In the genomic region with DNA sequence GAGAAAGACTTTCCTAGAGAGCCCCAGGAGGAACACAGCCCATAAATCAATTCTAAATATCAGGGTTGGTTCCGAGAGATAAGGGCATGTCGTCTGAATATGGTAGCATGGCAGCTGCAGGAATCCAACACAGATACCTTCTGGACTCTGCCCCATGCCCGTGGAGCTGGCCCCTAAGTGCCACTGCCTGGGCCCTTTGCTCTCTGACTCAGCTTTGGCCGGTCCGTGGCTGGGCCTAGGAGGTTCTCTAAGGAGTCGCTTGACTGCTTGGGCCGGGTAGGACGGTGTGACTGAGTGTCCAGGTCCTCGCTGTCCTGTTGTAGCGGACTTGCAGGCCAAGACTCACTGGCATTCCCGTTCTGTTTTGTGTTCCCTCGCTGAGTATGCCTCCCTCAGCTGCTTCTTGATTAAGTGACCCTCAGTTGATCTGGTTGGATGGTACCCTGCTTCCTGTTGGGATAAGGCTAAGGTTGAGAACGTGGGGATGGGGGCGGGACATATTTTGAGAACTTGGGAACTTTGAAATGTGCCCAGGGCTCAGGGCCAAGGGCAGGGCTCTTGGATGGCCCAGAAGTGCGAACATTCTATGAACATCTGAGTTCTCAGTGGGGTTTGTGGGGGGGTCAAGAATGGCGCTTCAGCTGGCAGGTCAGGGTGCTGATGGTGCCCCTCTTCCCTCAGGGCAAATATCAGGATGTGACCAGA, we compare ENCODE assay signal across 12 mouse cellular contexts. TPM values are rescaled to one million over a fixed set of nuclear protein-coding genes. Genes with fewer than 3 reads are reported as not detected.
DNase-seq lines count a peak whose midpoint lies in the region; ATAC-seq and TF ChIP-seq lines count a peak whose summit lies in the region.
"Had no signal": no experiment of that assay in that cellular context is flagged by ENCODE, and none has a peak within 500 bp of the region (broad histone marks: within the 10 kb centered on the region; RNA-seq: fewer than 3 reads in every experiment).

No protein-coding gene starts in this region.

- H3K9me3 ChIP-seq in heart, postnatal 0 days (replicated peaks; ENCODE audit: control insufficient read depth, low read length): no peaks in the 10 kb centered on the region
- no peaks in the 10 kb centered on the region for H3K9me3 ChIP-seq in hindbrain, embryonic 13.5 days
- no peaks in the 10 kb centered on the region for H3K9me3 ChIP-seq in kidney, embryonic 15.5 days (replicated peaks)
- no peaks in the 10 kb centered on the region for H3K9me3 ChIP-seq in neural tube, embryonic 14.5 days (ENCODE audit: control insufficient read depth, low read length)
- no peaks in the 10 kb centered on the region for H3K9me3 ChIP-seq in midbrain, embryonic 13.5 days
- peaks cover 2% of the 10 kb centered on the region; the same call in 1 of the 2 replicates for H3K9me3 ChIP-seq in forebrain, embryonic 11.5 days (ENCODE audit: control insufficient read depth, low read length)
- H3K9me3 ChIP-seq: forebrain, embryonic 13.5 days had no signal

- H3K36me3 ChIP-seq in heart, postnatal 0 days (replicated peaks; ENCODE audit: control insufficient read depth, insufficient read depth, low read length): no peaks in the 10 kb centered on the region
- H3K36me3 ChIP-seq in hindbrain, embryonic 13.5 days: no peaks in the 10 kb centered on the region
- no peaks in the 10 kb centered on the region for H3K36me3 ChIP-seq in kidney, embryonic 15.5 days
- no peaks in the 10 kb centered on the region for H3K36me3 ChIP-seq in neural tube, embryonic 14.5 days (ENCODE audit: control insufficient read depth, insufficient read depth, low read length)
- no peaks in the 10 kb centered on the region for H3K36me3 ChIP-seq in midbrain, embryonic 13.5 days
- H3K36me3 ChIP-seq in forebrain, embryonic 11.5 days (ENCODE audit: control insufficient read depth, insufficient read depth, low read length): no peaks in the 10 kb centered on the region

- no peak overlapping the region for H3K27ac ChIP-seq in heart, postnatal 0 days (ENCODE audit: low read depth)
- peak overlapping the region; percentile 81 for H3K27ac ChIP-seq in hindbrain, embryonic 13.5 days
- H3K27ac ChIP-seq in kidney, embryonic 15.5 days: peak overlapping the region; percentile 84
- peak overlapping the region; percentile 69 for H3K27ac ChIP-seq in neural tube, embryonic 14.5 days (ENCODE audit: low read depth, low read length)
- H3K27ac ChIP-seq in midbrain, embryonic 13.5 days: no peak overlapping the region
- no peak overlapping the region for H3K27ac ChIP-seq in forebrain, embryonic 11.5 days (ENCODE audit: low read depth, low read length)
- H3K27ac ChIP-seq: forebrain, embryonic 13.5 days; heart, adult 2 months had no signal

- no peak for DNase-seq in heart, postnatal 0 days (ENCODE audit: low spot score)
- no peak for DNase-seq in heart, adult 9 months (ENCODE audit: low spot score in 2 of 2)
- DNase-seq in cerebellum, adult 8-10 months: no peak
- no peak for DNase-seq in forebrain, embryonic 11.5 days (ENCODE audit: low spot score)
- DNase-seq: cerebellum, postnatal 36 days; heart, adult 2 months; lung, adult 18-20 months had no signal

- no peak overlapping the region for H3K4me2 ChIP-seq in heart, postnatal 0 days (ENCODE audit: low read depth, low read length)
- H3K4me2 ChIP-seq in hindbrain, embryonic 13.5 days: no peak overlapping the region
- H3K4me2 ChIP-seq in kidney, embryonic 15.5 days: no peak overlapping the region
- H3K4me2 ChIP-seq in neural tube, embryonic 14.5 days (ENCODE audit: low read depth, low read length): no peak overlapping the region
- no peak overlapping the region for H3K4me2 ChIP-seq in midbrain, embryonic 13.5 days (replicated peaks)
- H3K4me2 ChIP-seq in forebrain, embryonic 11.5 days (ENCODE audit: low read depth, low read length, severe bottlenecking): no peak overlapping the region
- H3K4me2 ChIP-seq: forebrain, embryonic 13.5 days had no signal

- no peak overlapping the region for H3K4me3 ChIP-seq in heart, postnatal 0 days (ENCODE audit: low read depth, low read length)
- no peak overlapping the region for H3K4me3 ChIP-seq in hindbrain, embryonic 13.5 days
- H3K4me3 ChIP-seq in kidney, embryonic 15.5 days (replicated peaks): no peak overlapping the region
- H3K4me3 ChIP-seq in neural tube, embryonic 14.5 days (ENCODE audit: low read depth, low read length): no peak overlapping the region
- no peak overlapping the region for H3K4me3 ChIP-seq in midbrain, embryonic 13.5 days (replicated peaks)
- no peak overlapping the region for H3K4me3 ChIP-seq in forebrain, embryonic 11.5 days (ENCODE audit: low read depth, low read length)
- H3K4me3 ChIP-seq: forebrain, embryonic 13.5 days; heart, adult 2 months had no signal

- H3K27me3 ChIP-seq in heart, postnatal 0 days (ENCODE audit: control insufficient read depth, insufficient read depth, low read length): no peaks in the 10 kb centered on the region
- peaks cover 37% of the 10 kb centered on the region for H3K27me3 ChIP-seq in hindbrain, embryonic 13.5 days
- H3K27me3 ChIP-seq in kidney, embryonic 15.5 days: 0 out of 2 replicates have a peak, but pooled peaks cover 7% of the 10 kb centered on the region
- no peaks in the 10 kb centered on the region for H3K27me3 ChIP-seq in neural tube, embryonic 14.5 days (ENCODE audit: control insufficient read depth, insufficient read depth, low read length)
- 0 out of 2 replicates have a peak, but pooled peaks cover 1% of the 10 kb centered on the region for H3K27me3 ChIP-seq in midbrain, embryonic 13.5 days
- H3K27me3 ChIP-seq in forebrain, embryonic 11.5 days (ENCODE audit: control insufficient read depth, insufficient read depth, low read length): peaks cover 5% of the 10 kb centered on the region; the same call in 1 of the 2 replicates

- H3K4me1 ChIP-seq in heart, postnatal 0 days (ENCODE audit: control insufficient read depth, insufficient read depth): peaks cover 10% of the 10 kb centered on the region; the same call in 1 of the 2 replicates
- H3K4me1 ChIP-seq in hindbrain, embryonic 13.5 days (replicated peaks): peaks cover 34% of the 10 kb centered on the region
- peaks cover 52% of the 10 kb centered on the region for H3K4me1 ChIP-seq in kidney, embryonic 15.5 days
- peaks cover 12% of the 10 kb centered on the region for H3K4me1 ChIP-seq in neural tube, embryonic 14.5 days (ENCODE audit: control insufficient read depth, insufficient read depth, low read length)
- H3K4me1 ChIP-seq in midbrain, embryonic 13.5 days (replicated peaks): peaks cover 4% of the 10 kb centered on the region; the same call in 1 of the 2 replicates
- H3K4me1 ChIP-seq in forebrain, embryonic 11.5 days (replicated peaks; ENCODE audit: control insufficient read depth, insufficient read depth, low read length): no peaks in the 10 kb centered on the region; the same call in 1 of the 2 replicates

- 0 out of 2 replicates have a peak, but pooled peaks have one; percentile 4 for ATAC-seq in heart, postnatal 0 days (ENCODE audit: insufficient read depth, low read depth)
- ATAC-seq in hindbrain, embryonic 13.5 days (ENCODE audit: low FRiP score): no peak
- ATAC-seq in kidney, embryonic 15.5 days (replicated peaks; ENCODE audit: low FRiP score): no peak
- no peak for ATAC-seq in neural tube, embryonic 14.5 days (ENCODE audit: low read depth)
- no peak for ATAC-seq in midbrain, embryonic 13.5 days
- no peak for ATAC-seq in forebrain, embryonic 11.5 days (replicated peaks; ENCODE audit: low FRiP score)
- ATAC-seq: forebrain, embryonic 13.5 days had no signal

- TF ChIP-seq EP300 in heart, postnatal 0 days (IDR thresholded peaks at IDR 0.05; ENCODE audit: low read depth): no peak

- no peak for TF ChIP-seq CTCF in heart, postnatal 0 days (IDR thresholded peaks at IDR 0.05; ENCODE audit: low read depth)

- no peak overlapping the region for H3K9ac ChIP-seq in heart, postnatal 0 days (replicated peaks; ENCODE audit: low read depth, low read length)
- H3K9ac ChIP-seq in hindbrain, embryonic 13.5 days: peak overlapping the region; percentile 29; the same call in 1 of the 2 replicates
- H3K9ac ChIP-seq in kidney, embryonic 15.5 days: no peak overlapping the region
- H3K9ac ChIP-seq in neural tube, embryonic 14.5 days (replicated peaks; ENCODE audit: low read depth, low read length): no peak overlapping the region
- H3K9ac ChIP-seq in midbrain, embryonic 13.5 days (replicated peaks): no peak overlapping the region
- H3K9ac ChIP-seq in forebrain, embryonic 11.5 days (ENCODE audit: low read length): no peak overlapping the region
- H3K9ac ChIP-seq: forebrain, embryonic 13.5 days had no signal

- WGBS in heart, postnatal 0 days: 69% methylated on average over 16 of the region's 16 CpGs
- WGBS in hindbrain, embryonic 13.5 days: 84% methylated on average over 16 of the region's 16 CpGs
- 57% methylated on average over 16 of the region's 16 CpGs for WGBS in kidney, embryonic 15.5 days
- 81% methylated on average over 16 of the region's 16 CpGs for WGBS in neural tube, embryonic 14.5 days
- WGBS in midbrain, embryonic 13.5 days: 87% methylated on average over 16 of the region's 16 CpGs
- whole genome bisulfite sequencing in forebrain, embryonic 11.5 days: 86% methylated on average over 16 of the region's 16 CpGs

RNA-seq across cellular contexts. Expression of a gene that starts 30.9 kb away (rescaled TPM):
- 86.5 and 94.0 TPM in 2 replicates for total RNA-seq in heart, postnatal 0 days (2014; rRNA removed; ENCODE audit: low replicate concordance)
- 51.9 and 54.8 TPM in 2 replicates for polyA plus RNA-seq in heart, postnatal 0 days (2015; fragmentation: Nextera tagmentation; extraction: Ambion mirVana)
- polyA plus RNA-seq in hindbrain, embryonic 13.5 days (2015; fragmentation: Nextera tagmentation; extraction: Ambion mirVana): 88.6 and 113 TPM in 2 replicates
- 61.0 and 65.3 TPM in 2 replicates for polyA plus RNA-seq in kidney, embryonic 15.5 days (2015; fragmentation: Nextera tagmentation; extraction: Ambion mirVana)
- polyA plus RNA-seq in neural tube, embryonic 14.5 days (2014; fragmentation: Nextera tagmentation; extraction: Ambion mirVana): 134 and 141 TPM in 2 replicates
- 60.7 and 73.4 TPM in 2 replicates for polyA plus RNA-seq in midbrain, embryonic 13.5 days (2015; fragmentation: Nextera tagmentation; extraction: Ambion mirVana)
- polyA plus RNA-seq in forebrain, embryonic 11.5 days (2014; fragmentation: Nextera tagmentation; extraction: Ambion mirVana): 97.9 and 102 TPM in 2 replicates

Comparison
In these comparisons a context has a peak if more than half of its experiments do, and no peak if none do; other contexts are left out.
1. H3K27ac ChIP-seq: peak in hindbrain, embryonic 13.5 days (single experiment), kidney, embryonic 15.5 days (single experiment) and neural tube, embryonic 14.5 days (single experiment); none in heart, postnatal 0 days (single experiment), midbrain, embryonic 13.5 days (single experiment) and forebrain, embryonic 11.5 days (single experiment).